Mouse (Mus musculus) left cerebral cortex, adult 8-10 months (tissue): Measurements from ENCODE around the gene B3glct. TPM values are rescaled to one million over a fixed set of nuclear protein-coding genes. Genes with fewer than 3 reads are reported as not detected.

ENCODE experiments used
- DNase-seq, 2 experiments: peaks; one replicate each; pipeline ENCODE4 v3.0.0; 2022; ENCODE audit warnings: low spot score in 2 of 2
- total RNA-seq, 4 experiments: library from RNA; stranded (reverse); gene quantifications; 2 replicates each; pipeline ENCODE4 v1.2.4; 2022

B3glct gene
- 10 to 100 TPM; 16.4 to 21.1 (median 18.8) TPM for total RNA-seq

GRCm38 (mm10) chr5:149678100-149678989, at the start of gene B3glct:
TSS of gene B3glct (plus strand) at chr5:149678230.
- DNase-seq: peak; percentile 50 to 73

DNA sequence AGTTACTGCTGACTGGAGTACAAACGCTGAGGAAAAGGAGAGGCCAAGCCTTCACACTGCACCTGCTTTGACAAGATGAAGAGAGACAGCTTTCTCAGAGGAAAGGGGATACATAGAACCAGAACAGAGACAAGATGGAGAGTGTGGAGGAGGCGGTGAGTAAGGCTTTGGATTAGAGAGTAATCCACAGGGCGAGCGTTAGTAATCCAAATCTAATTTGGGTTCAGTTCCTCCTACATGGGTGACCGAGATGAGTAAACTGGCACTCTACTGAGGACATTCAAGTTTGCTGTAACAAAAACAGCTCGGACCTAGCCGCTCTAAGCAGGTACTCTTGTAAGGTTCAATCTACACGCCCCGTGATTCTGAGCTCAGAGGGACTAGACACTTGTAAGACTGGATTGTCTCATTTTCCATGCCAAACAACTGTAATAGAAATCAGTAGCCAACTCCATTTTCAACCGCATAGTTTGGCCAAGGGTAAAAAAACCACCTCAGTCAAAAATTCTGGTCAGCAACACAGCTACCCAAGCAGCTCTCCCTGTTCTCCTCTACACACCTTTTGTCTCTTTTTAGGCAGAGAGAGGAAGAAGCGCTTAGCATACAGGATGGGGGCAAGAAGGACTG, 43.5 kb upstream of the B3glct start:
- no peak for DNase-seq

GRCm38 (mm10) chr5:149635556-149635955, 42.5 kb upstream of the B3glct start:
- DNase-seq: no peak

GRCm38 (mm10) chr5:149636075-149636920, 41.7 kb upstream of the B3glct start, which contains the start of gene Hsph1:
TSS of gene Hsph1 (minus strand) at chr5:149636376.
- DNase-seq: peak; percentile 98 to 99

DNA sequence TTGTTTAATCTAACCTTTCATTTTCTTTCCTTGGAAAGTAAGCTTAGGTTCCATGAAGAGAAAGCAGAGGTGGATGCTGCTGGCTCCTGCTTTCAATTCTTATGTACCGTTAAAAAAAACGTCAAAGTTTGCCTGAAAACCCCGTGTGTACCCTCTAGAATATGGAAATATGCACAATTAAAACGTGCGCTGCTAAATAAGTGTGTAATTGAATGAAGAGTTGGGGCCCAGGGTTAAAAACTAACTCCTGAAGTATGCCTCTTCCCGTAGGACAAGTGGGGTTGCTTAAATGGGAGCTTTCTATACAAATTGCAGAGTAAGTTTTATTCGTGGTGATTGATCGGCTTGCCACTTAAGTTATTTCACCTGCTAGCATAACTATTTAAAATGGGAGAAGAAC, 40.7 kb upstream of the B3glct start:
- DNase-seq: no peak

GRCm38 (mm10) chr5:149641277-149641892, 36.6 kb upstream of the B3glct start:
- DNase-seq: no peak

DNA sequence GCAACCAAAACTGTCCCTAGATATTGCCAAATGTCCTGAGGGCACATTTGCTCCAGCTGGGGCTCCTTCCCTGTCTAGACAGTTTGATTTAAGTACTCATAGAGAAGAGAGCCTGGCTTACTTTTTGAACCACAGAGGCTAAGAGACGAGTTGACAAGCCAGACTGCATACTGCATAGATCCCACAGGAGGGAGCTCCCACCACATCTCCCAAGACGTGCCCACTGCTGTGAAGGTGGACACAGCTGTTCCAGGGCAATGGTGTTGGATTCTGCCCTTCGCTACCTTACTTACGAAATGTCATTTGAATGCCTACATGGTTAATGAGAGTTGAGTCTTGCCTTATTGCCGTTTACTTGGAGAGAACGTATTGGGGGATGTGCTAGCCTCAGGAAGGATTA, 35.7 kb upstream of the B3glct start:
- DNase-seq: no peak

GRCm38 (mm10) chr5:149642783-149643509, 35.1 kb upstream of the B3glct start:
- peak in 1 of 2 experiments; percentile 40 for DNase-seq

DNA sequence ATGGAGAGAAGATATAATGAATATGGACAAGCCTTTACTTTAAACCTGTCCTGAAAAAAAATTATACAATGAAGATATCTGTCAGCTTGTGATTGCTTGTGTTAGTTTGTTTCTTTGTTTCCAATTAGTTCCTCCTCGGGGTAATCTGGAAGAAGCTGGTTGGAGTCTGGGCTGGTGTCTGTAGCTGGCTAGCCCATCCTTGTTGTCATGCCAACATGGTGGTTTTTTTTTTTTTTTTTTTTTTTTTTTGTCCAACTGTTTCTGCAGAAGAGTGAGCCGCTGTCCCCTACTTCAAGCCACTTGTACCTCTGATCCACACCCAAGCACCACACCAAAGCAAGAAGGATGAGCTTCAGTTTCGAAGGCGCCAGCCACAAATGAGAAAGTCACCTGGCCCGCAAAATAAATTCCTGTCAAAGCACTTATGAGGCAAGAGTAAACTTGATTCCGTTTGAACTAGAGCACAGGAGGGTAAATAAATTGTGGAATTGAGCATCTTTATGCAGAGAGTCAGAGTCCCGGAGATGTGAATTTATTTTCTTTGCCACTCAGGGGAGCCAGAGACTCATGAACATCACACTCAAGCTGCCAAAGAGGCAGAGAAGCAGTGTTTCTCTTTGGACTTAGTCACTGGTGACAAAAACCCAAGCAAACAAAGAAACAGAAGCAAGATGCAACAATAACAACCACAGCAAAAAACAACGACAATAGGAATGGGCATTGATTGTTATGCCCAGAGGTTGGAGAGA, 30.5 kb upstream of the B3glct start:
- DNase-seq: no peak

DNA sequence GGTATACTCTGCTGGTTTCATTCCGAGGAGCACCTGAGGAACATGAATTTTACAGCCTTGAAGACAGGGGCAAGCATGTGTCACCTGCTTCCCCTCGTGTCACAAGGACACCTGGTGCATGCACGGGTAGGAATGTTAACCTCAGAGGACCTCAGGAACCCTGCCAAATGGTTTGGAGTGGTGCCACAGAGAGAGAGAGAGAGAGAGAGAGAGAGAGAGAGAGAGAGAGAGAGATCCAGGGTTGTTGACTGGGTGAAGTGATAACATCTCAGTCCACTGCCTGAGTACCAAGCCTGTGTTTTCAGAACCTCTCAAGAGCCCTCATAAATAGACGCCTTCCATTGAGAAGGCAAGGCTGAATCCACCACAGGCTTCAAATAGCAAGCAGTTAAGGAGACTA, 29.8 kb upstream of the B3glct start:
- no peak for DNase-seq

GRCm38 (mm10) chr5:149648895-149649406, 29.1 kb upstream of the B3glct start:
- DNase-seq: no peak

DNA sequence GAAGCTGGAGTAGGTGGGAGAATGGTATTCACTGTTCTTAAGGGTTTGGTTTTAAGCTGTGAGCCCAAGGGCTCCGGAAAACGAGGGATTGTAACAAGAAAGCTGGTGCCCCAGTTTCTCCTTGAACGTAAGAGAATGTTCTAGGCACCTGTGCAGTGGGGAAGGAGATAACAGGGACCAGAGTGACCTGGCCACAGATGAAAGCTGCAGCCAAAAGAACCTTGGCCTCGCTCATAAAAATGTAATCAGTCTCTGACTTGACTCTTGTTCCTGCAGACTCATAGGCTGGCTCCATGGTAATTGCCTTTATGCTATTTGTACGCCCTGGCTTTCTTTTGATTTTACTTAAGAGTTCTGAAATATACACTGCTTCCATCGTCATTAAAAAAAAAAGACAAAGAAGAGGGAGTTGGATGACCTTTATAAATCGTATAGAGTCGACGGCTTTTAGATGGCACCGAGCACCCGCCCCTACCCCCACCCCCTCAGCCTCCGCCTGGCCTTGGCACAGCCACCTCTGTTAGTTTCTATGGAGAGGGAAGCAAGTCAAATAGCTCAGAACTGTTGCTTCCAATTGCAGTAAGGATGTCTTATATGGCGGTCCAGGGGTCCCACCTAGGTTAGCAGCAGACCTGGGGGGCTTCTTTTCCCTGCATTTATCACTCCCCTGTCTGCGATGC, 28.4 kb upstream of the B3glct start:
- DNase-seq: no peak

GRCm38 (mm10) chr5:149650179-149650553, 27.9 kb upstream of the B3glct start:
- DNase-seq: no peak

DNA sequence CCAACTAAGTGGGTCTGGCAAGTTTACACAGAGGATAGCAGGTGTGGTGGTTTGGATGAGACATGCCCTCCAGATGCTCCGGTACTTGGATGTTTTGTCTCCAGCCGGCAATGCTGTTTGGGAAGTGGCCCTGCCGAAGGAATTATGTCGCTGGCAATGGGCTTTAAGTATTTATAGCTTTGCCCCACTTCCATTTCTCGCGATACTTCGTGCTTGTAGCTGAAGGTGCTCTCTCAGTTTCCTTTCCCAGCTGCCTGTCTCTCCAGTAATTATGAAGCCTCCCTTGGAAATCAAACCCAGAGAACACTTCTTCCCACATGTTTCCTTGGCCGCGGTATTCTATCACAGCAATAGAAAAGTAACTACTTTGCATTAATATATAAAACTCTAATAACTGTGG, 22.4 kb upstream of the B3glct start:
- no peak for DNase-seq

DNA sequence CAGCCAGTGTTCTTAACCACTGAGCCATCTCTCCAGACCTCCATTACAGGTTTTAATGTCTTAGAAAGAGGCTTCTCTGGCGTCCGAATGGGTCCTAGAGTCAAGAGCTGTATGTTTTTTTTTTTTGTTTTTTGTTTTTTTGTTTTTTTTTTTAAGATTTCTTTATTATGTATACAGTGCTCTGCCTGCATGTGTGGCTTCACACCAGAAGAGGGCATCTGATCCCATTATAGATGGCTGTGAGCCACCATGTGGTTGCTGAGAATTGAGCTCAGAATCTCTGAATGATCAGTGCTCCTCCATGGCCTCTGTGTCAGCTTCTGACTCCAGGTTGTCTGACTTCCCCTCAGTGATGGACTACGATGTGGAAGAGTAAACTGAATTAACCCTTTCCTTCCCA, 20.0 kb upstream of the B3glct start:
- no peak for DNase-seq

DNA sequence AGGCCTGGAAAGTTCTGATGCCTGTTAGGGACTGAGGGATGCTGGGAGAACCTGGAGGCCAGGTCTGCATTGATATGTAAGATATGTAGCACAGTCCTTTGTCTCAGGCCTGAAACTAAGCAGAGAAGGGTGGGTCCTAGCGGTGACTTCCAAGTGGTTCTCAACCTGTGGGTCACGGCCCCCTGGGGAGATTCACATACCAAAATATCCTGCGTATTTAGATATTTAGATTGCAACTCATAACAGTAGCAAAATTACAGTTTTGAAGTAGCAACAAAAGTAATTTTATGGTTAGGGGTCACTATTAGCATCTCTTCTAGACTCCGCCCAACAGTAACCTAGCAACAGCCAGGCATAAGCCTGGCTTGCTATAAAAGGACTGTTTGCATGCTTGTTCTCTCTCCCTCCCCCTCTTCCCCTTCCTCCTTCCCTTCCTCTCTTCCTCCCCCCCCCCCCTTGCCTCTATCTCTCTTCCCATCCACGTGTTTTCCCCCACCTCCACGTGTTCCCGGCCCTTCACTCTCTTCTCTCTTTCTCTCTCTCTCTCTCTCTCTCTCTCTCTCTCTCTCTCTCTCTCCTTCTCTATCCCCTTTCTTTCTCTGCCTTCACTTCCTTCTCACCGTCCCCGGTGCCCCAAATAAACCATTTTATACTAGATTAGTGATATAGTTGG, 19.2 kb upstream of the B3glct start:
- DNase-seq: no peak

DNA sequence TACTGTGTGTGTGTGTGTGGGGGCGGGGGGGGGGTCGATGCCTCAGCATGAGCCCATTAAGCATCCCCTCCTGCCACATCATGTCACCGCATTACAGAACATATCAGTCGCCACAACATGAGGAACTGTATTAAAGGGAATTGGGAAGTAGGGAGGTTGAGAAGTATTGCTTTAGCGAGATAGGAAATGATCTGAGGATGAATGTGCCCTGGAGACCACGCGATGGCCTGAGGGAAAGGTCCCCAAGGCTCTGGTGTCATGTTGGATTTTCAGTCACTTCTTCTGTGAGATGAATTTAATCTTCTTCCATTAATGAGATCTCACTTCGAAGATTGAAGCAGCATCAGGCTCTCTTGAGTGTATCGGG, 18.6 kb upstream of the B3glct start:
- DNase-seq: no peak

DNA sequence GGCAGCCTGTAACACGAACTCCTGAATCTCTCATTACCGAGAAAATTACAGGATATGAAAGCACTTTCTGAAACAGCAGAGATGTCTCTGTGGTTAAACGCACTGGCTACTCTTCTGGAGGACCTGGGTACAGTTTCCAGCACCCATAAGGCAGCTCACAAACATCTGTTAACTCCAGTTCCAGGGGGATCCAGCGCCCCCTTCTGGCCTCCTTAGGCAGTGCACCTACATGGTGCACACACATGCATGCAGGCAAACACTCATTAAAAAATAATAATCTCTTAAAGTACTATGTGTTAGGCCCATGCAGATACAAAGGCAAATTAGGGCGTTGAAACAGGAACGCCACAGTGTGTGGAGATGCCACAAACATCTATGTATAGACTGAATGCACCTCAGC, 16.6 kb upstream of the B3glct start:
- DNase-seq: no peak

DNA sequence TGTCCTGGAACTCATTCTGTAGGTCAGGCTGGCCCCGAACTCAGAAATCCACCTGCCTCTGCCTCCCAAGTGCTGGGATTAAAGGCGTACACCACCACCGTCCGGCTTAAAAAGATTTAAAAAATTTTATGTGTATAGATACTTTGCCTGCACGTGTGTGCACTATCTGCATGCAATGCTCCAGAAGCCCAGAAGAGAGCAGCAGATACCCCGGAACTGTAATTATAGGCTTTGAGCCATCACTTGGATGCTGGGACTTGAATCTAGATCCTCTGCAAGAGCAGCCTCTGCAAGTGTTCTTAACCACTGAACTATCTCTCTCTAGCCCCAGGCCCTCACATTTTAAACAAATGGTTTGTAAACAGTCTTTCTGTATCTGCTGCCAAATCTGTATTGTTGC, 15.1 kb upstream of the B3glct start:
- DNase-seq: no peak
